Mouse (Mus musculus): ENCODE results near the gene Col6a2.

GRCm38 (mm10) chr10:76561972-76562371 is 61.5 kb downstream of the Col6a2 start, which contains the start of gene Spatc1l:
- no peak for TF ChIP-seq ZC3H11A (IDR thresholded peaks at IDR 0.05; ENCODE audit: borderline replicate concordance, low read depth, low read length)
- TF ChIP-seq HCFC1 (IDR thresholded peaks at IDR 0.05; ENCODE audit: borderline replicate concordance, insufficient read depth, low read length) = no peak
- no peak for TF ChIP-seq MAFK (IDR thresholded peaks at IDR 0.05; ENCODE audit: insufficient read depth, low read depth, low read length)

Data from ES-E14 (cell line).